9 mouse cellular contexts compared by ENCODE assay signal in the genomic region with DNA sequence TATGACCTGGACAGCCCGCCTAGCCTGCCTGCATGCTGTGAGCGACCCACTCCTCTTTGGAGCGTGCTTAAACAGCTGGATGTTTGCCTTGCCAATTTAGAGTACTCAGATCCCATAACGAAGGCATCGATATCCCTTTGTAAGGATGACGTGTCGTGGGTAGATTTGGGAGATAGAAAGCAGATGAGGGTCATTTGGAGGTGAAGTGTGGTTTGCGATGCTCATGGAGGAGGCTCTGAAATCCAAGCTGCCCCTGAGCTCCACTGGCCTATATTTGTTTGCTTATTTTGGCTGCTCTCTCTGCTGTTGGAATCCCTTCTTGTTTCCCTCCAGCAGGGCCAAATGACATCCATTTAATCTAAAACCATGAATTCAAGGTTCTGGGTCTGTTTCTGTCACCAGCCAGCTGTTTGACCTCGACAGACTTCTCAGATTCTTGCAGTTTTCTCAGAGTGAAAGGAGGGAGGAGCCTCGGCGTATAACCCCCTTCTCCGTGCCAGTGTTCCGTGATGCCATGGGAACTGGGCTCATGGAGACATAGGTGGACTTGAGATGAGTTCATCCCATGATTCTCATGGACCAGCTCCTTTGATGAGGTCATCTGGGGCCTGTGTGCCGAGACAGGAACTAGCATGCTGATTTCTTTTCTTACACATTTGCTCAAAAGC.
DNase-seq lines count a peak whose midpoint lies in the region; ATAC-seq and TF ChIP-seq lines count a peak whose summit lies in the region.
"Had no signal": no experiment of that assay in that cellular context is flagged by ENCODE, and none has a peak within 500 bp of the region (broad histone marks: within the 10 kb centered on the region; RNA-seq: fewer than 3 reads in every experiment).

No protein-coding gene starts in this region.

- no peak overlapping the region for H3K9ac ChIP-seq in liver, adult 2 months (ENCODE audit: low read depth, low read length)
- H3K9ac ChIP-seq in liver, postnatal 0 days (replicated peaks) = no peak overlapping the region
- H3K9ac ChIP-seq in embryonic facial prominence, embryonic 15.5 days = no peak overlapping the region

- DNase-seq in liver, adult 2 months (ENCODE audit: extremely low read depth, low read depth, low spot score) = peak; percentile 15
- DNase-seq in liver, postnatal 0 days = no peak
- peak; percentile 23 for DNase-seq in kidney, adult 9 months
- no peak for DNase-seq in cerebellum, postnatal 10 days
- DNase-seq in urinary bladder, postnatal 4 days (ENCODE audit: low spot score in 2 of 2) = no peak
- no peak for DNase-seq in thymus, adult 2 months

- H3ac ChIP-seq in myocyte (ENCODE audit: control insufficient read depth, insufficient read length) = no peak overlapping the region

- H3K4me2 ChIP-seq in liver, postnatal 0 days (ENCODE audit: low read depth, low read length) = no peak overlapping the region
- H3K4me2 ChIP-seq in embryonic facial prominence, embryonic 15.5 days (replicated peaks) = peak overlapping the region; percentile 4; the same call in 1 of the 2 replicates
- peak overlapping the region; percentile 64 for H3K4me2 ChIP-seq in myocyte (ENCODE audit: low read depth)

- no peaks in the 10 kb centered on the region for H3K9me3 ChIP-seq in liver, postnatal 0 days (ENCODE audit: low read length)
- H3K9me3 ChIP-seq in embryonic facial prominence, embryonic 15.5 days (replicated peaks) = no peaks in the 10 kb centered on the region
- H3K9me3 ChIP-seq: megakaryocyte, embryonic 14.5 days had no signal

- TF ChIP-seq EP300 in liver, postnatal 0 days (IDR thresholded peaks at IDR 0.05; ENCODE audit: low read depth) = no peak

- TF ChIP-seq CTCF in liver, adult 2 months (IDR thresholded peaks at IDR 0.05; ENCODE audit: low read depth, low read length) = no peak
- TF ChIP-seq CTCF in liver, postnatal 0 days (IDR thresholded peaks at IDR 0.05; ENCODE audit: low read depth) = no peak
- TF ChIP-seq CTCF in thymus, adult 2 months (IDR thresholded peaks at IDR 0.05; ENCODE audit: borderline replicate concordance, control insufficient read depth, extremely low read depth, insufficient read depth, low read length, poor library complexity) = no peak

- no peak for ATAC-seq in liver, postnatal 0 days
- peak; percentile 77 for ATAC-seq in embryonic facial prominence, embryonic 15.5 days (ENCODE audit: insufficient number of reproducible peaks, low FRiP score, low TSS enrichment, low read depth)

- H3K27me3 ChIP-seq in liver, adult 2 months (ENCODE audit: control insufficient read depth, insufficient read depth, low read length) = no peaks in the 10 kb centered on the region
- H3K27me3 ChIP-seq in liver, postnatal 0 days (ENCODE audit: insufficient read depth, low read length) = no peaks in the 10 kb centered on the region
- no peaks in the 10 kb centered on the region for H3K27me3 ChIP-seq in embryonic facial prominence, embryonic 15.5 days
- no peaks in the 10 kb centered on the region for H3K27me3 ChIP-seq in myocyte (ENCODE audit: control insufficient read depth, insufficient read depth, insufficient read length)
- no peaks in the 10 kb centered on the region for H3K27me3 ChIP-seq in thymus, adult 2 months (ENCODE audit: control insufficient read depth, insufficient read depth, low read length)

- H3K27ac ChIP-seq in liver, adult 2 months (replicated peaks; ENCODE audit: insufficient read depth, low read depth, low read length) = no peak overlapping the region
- no peak overlapping the region for H3K27ac ChIP-seq in liver, postnatal 0 days (ENCODE audit: low read depth)
- H3K27ac ChIP-seq in embryonic facial prominence, embryonic 15.5 days (replicated peaks) = peak overlapping the region; percentile 60; the same call in 1 of the 2 replicates
- no peak overlapping the region for H3K27ac ChIP-seq in thymus, adult 2 months (ENCODE audit: control insufficient read depth, insufficient read depth, low read length)

- TF ChIP-seq POLR2A in liver, adult 2 months (IDR thresholded peaks at IDR 0.05; ENCODE audit: extremely low read depth, insufficient read depth, low read length) = no peak
- no peak for TF ChIP-seq POLR2A in myocyte (IDR thresholded peaks at IDR 0.05; ENCODE audit: insufficient read length, low read depth)
- TF ChIP-seq POLR2A in thymus, adult 2 months (IDR thresholded peaks at IDR 0.05; ENCODE audit: control insufficient read depth, extremely low read depth, insufficient read depth, low read length, poor library complexity) = no peak

- H3K79me2 ChIP-seq in liver, adult 2 months (ENCODE audit: control insufficient read depth, insufficient read depth, low read length) = no peaks in the 10 kb centered on the region
- no peaks in the 10 kb centered on the region for H3K79me2 ChIP-seq in myocyte (ENCODE audit: control insufficient read depth, insufficient read depth)

- no peaks in the 10 kb centered on the region for H3K36me3 ChIP-seq in liver, adult 2 months (ENCODE audit: control insufficient read depth, insufficient read depth, low read length)
- H3K36me3 ChIP-seq in liver, postnatal 0 days (replicated peaks; ENCODE audit: insufficient read depth, low read length) = no peaks in the 10 kb centered on the region
- no peaks in the 10 kb centered on the region for H3K36me3 ChIP-seq in embryonic facial prominence, embryonic 15.5 days
- H3K36me3 ChIP-seq in myocyte (ENCODE audit: control insufficient read depth, insufficient read depth) = no peaks in the 10 kb centered on the region
- no peaks in the 10 kb centered on the region for H3K36me3 ChIP-seq in thymus, adult 2 months (ENCODE audit: control insufficient read depth, insufficient read depth, low read length)

- WGBS in liver, adult 2 months = 54% methylated on average over 14 of the region's 14 CpGs
- 66% methylated on average over 14 of the region's 14 CpGs for WGBS in liver, postnatal 0 days (ENCODE audit: insufficient replicate concordance)
- 28% methylated on average over 14 of the region's 14 CpGs for WGBS in embryonic facial prominence, embryonic 15.5 days
- WGBS in thymus, adult 2 months = 83% methylated on average over 14 of the region's 14 CpGs

- no peak overlapping the region for H3K4me3 ChIP-seq in liver, adult 2 months (ENCODE audit: insufficient read depth, low read depth, low read length)
- no peak overlapping the region for H3K4me3 ChIP-seq in liver, postnatal 0 days (ENCODE audit: low read depth, low read length)
- no peak overlapping the region for H3K4me3 ChIP-seq in embryonic facial prominence, embryonic 15.5 days (replicated peaks)
- no peak overlapping the region for H3K4me3 ChIP-seq in myocyte
- no peak overlapping the region for H3K4me3 ChIP-seq in thymus, adult 2 months (ENCODE audit: control insufficient read depth, insufficient read depth, low read length)
- H3K4me3 ChIP-seq: megakaryocyte, embryonic 14.5 days had no signal

- H3K4me1 ChIP-seq in liver, adult 2 months (ENCODE audit: control insufficient read depth, insufficient read depth, low read length) = no peaks in the 10 kb centered on the region
- no peaks in the 10 kb centered on the region for H3K4me1 ChIP-seq in liver, postnatal 0 days (ENCODE audit: insufficient read depth)
- peaks cover 42% of the 10 kb centered on the region for H3K4me1 ChIP-seq in embryonic facial prominence, embryonic 15.5 days
- H3K4me1 ChIP-seq in thymus, adult 2 months (replicated peaks; ENCODE audit: control insufficient read depth, insufficient read depth, low read length) = no peaks in the 10 kb centered on the region
- H3K4me1 ChIP-seq: megakaryocyte, embryonic 14.5 days had no signal

TF ChIP-seq in myocyte, 11 proteins besides CTCF, POLR2A, EP300 and RAD21:
- no peak for TF ChIP-seq TCF12 (IDR thresholded peaks at IDR 0.05; ENCODE audit: insufficient read depth, poor library complexity, severe bottlenecking)
- TF ChIP-seq CEBPB (IDR thresholded peaks at IDR 0.05; ENCODE audit: insufficient read depth, poor library complexity, severe bottlenecking) = no peak
- TF ChIP-seq MYOD1 (IDR thresholded peaks at IDR 0.05; ENCODE audit: control insufficient read depth in 1 of 3, insufficient read length in 2 of 3, low read depth in 2 of 3) = peak in 1 of 3 experiments; percentile 24
- no peak for TF ChIP-seq USF1 (IDR thresholded peaks at IDR 0.05; ENCODE audit: low read depth)
TF ChIP-seq in myocyte: peak in this region for 1.

Comparison
In these comparisons a context has a peak if more than half of its experiments do, and no peak if none do; other contexts are left out.
1. DNase-seq: peak in liver, adult 2 months (single experiment) and kidney, adult 9 months (single experiment); none in liver, postnatal 0 days (single experiment), cerebellum, postnatal 10 days (0 of 2), urinary bladder, postnatal 4 days (0 of 2) and thymus, adult 2 months (single experiment).